Mouse (Mus musculus) heart, postnatal 25 days (tissue): ENCODE data around the gene Tbc1d9. TPM values are rescaled to one million over a fixed set of nuclear protein-coding genes. Genes with fewer than 3 reads are reported as not detected.

Experiments used
- DNase-seq: peaks from one replicate; pipeline ENCODE4 v3.0.0; 2022; ENCODE audit warnings: low spot score
- intact Hi-C: fragments of 180-260 bp; cut with DNase I; formaldehyde crosslinking; loops from one replicate; pipeline ENCODE4 v1.15.1; 2025
- total RNA-seq, 2 experiments: library from RNA; stranded (reverse); gene quantifications; 2 replicates each; pipeline ENCODE4 v1.2.3; 2021

Gene Tbc1d9
- total RNA-seq, 2 experiments from 2014 or later = 2.1 to 2.8 TPM

GRCm38 (mm10) chr8:83220746-83221145, 55.6 kb downstream of the Tbc1d9 start:
- DNase-seq = no peak
- intact Hi-C loops = no loop called here

- DNase-seq = no peak
- intact Hi-C loops = no loop called here
These were observed 59.7 kb downstream of the Tbc1d9 start for GRCm38 (mm10) chr8:83224754-83225416.

GRCm38 (mm10) chr8:83225598-83225997, 60.4 kb downstream of the Tbc1d9 start:
- no peak for DNase-seq
- intact Hi-C loops = no loop called here

- intact Hi-C loops = no loop called here
- DNase-seq = no peak
These were observed 62.2 kb downstream of the Tbc1d9 start for GRCm38 (mm10) chr8:83227336-83227735.

GRCm38 (mm10) chr8:83233099-83233498, 67.9 kb downstream of the Tbc1d9 start:
- intact Hi-C loops = no loop called here
- DNase-seq = no peak

GRCm38 (mm10) chr8:83239341-83239740, 74.2 kb downstream of the Tbc1d9 start:
- intact Hi-C loops = no loop called here
- no peak for DNase-seq

- DNase-seq = no peak
- intact Hi-C loops = no loop called here
These were observed 79.0 kb downstream of the Tbc1d9 start for GRCm38 (mm10) chr8:83244151-83244550.

GRCm38 (mm10) chr8:83250858-83251257, 85.7 kb downstream of the Tbc1d9 start:
- no peak for DNase-seq
- intact Hi-C loops = no loop called here

- no peak for DNase-seq
- intact Hi-C loops = no loop called here
These were observed 86.5 kb downstream of the Tbc1d9 start for GRCm38 (mm10) chr8:83251362-83252246.

- intact Hi-C loops = no loop called here
- no peak for DNase-seq
These were observed 87.6 kb downstream of the Tbc1d9 start for GRCm38 (mm10) chr8:83252791-83253190.

- DNase-seq = no peak
- intact Hi-C loops = no loop called here
These were observed 92.5 kb downstream of the Tbc1d9 start for GRCm38 (mm10) chr8:83257631-83258030.

- intact Hi-C loops = loop anchor here (1.0 kb wide), 1 partner anchor 82 kb away; no protein-coding TSS in a partner anchor
- DNase-seq = peak; percentile 8
These were observed 95.5 kb downstream of the Tbc1d9 start for GRCm38 (mm10) chr8:83260418-83261215.

GRCm38 (mm10) chr8:83271172-83271571, 106.0 kb downstream of the Tbc1d9 start:
- no peak for DNase-seq
- intact Hi-C loops = no loop called here

GRCm38 (mm10) chr8:83272464-83272863, 107.3 kb downstream of the Tbc1d9 start:
- DNase-seq = no peak
- intact Hi-C loops = no loop called here

GRCm38 (mm10) chr8:83274470-83274869, 109.3 kb downstream of the Tbc1d9 start:
- DNase-seq = no peak

GRCm38 (mm10) chr8:83278431-83278830, 113.3 kb downstream of the Tbc1d9 start:
- DNase-seq = peak; percentile 37
- intact Hi-C loops = no loop called here

More at GRCm38 (mm10) chr8:83274470-83274869, 109.3 kb downstream of the Tbc1d9 start:
- intact Hi-C loops = no loop called here

GRCm38 (mm10) chr8:83285391-83285790, 120.2 kb downstream of the Tbc1d9 start:
- intact Hi-C loops = no loop called here
- DNase-seq = no peak

- DNase-seq = no peak
These were observed 125.0 kb downstream of the Tbc1d9 start, which contains the start of gene Ucp1 for GRCm38 (mm10) chr8:83290176-83290575. Gene Ucp1, plus strand, starts transcription at chr8:83290352.

GRCm38 (mm10) chr8:83297375-83297774, 132.2 kb downstream of the Tbc1d9 start:
- intact Hi-C loops = no loop called here
- DNase-seq = no peak

More at GRCm38 (mm10) chr8:83290176-83290575, 125.0 kb downstream of the Tbc1d9 start, which contains the start of gene Ucp1:
- intact Hi-C loops = no loop called here

GRCm38 (mm10) chr8:83300135-83300534, 135.0 kb downstream of the Tbc1d9 start:
- intact Hi-C loops = no loop called here
- DNase-seq = no peak
